Mouse (Mus musculus) fibroblast of lung, adult 2 months (primary cell): ENCODE measurements around the gene Efemp2.

ENCODE experiments used
- DNase-seq: peaks from one replicate; pipeline ENCODE4 v3.0.0-alpha.2; 2011; ENCODE audit warnings: low read depth

Gene Efemp2

DNA sequence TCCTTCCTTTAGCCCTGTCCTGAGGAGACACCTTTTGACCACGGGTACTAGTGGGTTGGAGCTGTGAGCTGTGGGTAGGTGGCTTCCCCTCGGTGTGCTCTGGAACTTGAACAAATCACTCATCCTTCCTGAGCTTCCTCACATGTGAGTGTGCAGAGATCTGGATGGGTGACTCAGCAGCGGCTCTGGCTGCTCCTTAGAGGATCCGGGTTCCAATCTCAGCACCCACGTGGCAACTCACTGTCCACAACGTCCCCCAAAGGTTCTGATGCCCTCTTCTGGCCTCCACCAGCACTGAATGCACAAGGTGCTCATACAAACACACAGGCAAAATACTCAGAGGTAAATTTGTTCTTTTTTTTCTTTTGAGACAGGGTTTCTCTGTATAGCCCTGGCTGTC lies 22.0 kb upstream of the Efemp2 start:
- DNase-seq, result no peak

DNA sequence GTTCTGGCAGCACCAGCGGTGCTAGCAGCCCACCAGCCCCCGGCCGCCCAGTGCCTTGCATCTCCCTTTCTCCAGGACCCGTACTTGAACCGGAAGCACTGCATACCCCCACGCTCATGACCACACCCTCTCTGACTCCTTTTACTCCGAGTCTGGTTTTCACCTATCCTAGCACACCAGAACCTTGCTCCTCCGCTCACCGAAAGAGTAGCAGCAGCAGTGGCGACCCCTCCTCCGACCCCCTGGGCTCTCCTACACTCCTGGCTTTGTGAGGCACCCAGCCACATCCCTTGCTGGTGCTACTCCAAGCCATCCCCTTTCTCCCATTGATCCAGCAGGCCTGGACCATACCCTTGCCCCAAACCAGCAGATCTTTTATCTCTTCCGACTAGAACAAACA lies 18.7 kb upstream of the Efemp2 start:
- no peak for DNase-seq

DNA sequence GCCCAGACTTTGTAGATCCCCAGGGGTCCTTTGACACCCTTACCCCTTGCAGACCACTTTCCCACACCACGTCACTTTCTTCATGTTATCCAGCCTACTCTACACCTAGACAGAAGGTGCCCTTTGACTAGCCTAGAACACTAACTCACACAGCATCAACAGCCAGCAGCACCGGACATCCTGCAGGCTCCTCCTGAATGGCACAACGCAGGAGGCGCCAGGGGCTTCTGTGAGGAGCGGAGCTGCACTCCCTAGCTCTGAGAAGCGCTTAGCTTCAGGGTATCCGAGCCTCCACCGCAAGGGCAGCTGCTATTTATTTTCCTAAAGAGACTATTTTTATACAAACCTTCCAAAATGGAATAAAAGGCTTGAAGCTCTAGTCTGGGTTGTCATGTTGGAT lies 18.2 kb upstream of the Efemp2 start:
- DNase-seq, result no peak

DNA sequence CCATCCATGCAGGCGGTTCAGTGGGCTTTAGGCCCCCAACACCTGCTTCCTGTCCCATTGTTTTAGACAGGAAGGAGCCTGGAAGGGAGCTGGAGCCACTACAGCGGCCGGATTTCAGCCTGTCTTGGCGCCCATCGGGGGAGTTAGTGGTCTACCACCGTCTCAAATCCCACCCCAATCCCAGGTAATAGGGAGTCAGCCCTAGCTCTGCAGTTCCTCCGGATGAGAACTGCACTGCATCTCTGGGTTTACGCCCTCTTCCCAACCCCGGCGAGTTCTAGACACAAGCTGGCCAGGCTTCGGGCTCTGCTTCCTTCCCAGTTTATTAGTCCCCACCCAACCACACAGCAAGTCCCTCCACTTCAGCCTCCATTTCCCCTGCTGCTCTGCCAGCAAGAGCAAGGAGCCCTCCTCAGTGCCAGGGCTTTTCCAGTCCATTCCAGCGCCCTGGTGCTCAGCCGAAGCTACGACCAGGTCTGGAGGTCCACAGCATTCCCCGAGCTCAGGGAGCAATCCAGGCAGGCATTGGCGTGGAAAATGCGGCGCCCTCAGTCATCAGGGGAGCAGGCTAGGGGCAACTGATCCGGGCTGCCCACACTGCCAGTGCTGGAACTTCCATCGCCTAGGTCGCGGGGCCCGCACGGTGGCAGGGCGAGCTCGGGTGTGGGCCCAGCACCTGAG lies 17.4 kb upstream of the Efemp2 start:
- no peak for DNase-seq

DNA sequence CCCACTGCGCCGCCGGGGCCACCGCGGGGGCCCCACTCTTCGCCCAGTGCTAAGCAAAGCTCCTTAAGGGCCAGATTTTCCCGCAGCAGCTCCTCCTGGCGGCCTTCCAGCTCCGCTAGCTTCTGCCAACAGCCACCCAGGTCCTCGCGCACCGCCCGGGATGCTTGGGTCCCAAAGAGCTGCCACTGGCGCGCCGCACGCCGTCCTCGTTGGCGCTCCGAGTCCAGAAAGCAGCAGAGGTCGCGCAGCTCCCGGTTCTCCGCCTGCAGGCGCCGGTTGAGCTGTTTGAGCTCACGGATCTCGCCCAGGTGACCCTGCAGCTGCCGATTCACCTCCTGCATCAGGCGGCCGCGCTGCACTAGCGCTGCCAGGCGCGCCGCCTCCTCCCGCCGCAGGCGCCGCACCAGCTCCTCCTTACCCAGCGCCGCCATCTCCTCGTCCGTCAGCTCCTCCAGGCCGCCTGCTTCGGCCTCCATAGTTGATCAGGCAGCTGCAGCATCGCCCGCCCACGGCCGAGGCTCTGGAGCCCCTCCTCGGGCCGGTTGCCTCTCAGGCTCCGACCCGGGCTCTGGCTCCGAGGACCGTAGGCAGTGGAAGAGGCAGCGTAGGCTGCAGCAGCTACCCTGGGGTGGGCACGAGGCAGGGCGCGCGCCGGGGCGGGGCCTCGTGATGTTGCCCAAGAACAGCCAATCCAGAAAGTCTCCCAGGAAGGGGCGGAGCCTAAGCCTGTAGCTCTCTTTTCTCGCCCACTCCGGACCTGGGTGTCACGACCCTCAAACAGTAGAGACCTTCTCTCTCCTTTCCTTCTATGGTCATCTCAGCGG lies 16.6 kb upstream of the Efemp2 start:
- peak; percentile 70 for DNase-seq

DNA sequence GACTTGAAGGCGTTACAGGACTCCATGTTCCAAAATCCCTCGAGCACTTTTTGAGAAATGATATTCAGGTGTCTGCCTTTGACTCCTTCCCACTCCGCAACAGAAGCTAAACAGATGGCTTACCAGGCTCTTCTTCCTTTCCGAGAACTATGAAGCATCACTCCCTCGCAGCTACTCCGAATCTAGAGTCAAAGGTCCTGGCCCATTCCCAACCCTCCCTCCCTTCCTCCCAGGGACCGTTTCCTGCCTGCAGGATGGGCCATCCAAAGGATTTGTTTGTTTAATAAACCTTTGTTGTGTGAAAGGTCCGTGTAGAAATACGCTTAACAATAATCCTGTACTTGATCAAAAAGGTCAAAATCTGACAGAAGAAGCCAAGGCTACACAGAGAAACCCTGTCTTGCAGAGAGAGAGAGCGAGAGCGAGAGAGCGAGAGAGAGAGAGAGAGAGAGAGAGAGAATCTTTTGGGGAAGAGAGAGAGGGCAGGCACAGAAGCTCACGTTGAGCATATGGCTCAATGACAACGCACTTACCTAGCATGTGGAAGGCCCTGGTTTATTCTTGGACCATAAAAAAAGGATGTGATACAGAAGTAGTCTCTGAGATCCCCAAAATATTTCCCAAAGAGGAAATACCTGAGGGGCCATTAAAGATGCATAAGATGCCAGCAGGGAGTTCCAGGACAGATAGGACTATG lies 15.9 kb upstream of the Efemp2 start, which contains the start of gene Ccdc85b:
Gene Ccdc85b (minus strand): TSS at position 149 of the 697 bp plus-strand sequence.
- no peak for DNase-seq

DNA sequence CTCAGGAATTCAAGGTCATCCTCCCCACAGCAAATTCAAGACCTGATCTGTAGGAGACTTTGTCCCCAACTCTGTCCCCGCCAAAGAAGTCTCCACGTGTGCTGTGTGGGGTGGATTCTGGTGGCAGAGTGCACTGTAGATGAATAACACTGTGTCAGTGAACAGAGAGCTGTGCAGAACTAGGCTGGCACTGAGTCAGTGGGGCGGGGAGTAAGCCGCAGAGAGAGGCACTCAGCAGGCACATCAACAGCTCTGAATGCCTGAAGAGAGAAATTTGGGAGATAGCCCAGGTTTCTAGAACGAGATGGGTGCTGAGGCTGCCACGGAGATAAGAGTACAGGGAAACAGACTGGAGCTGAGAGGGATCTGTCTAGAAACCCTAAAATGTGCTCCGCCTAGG lies 14.7 kb upstream of the Efemp2 start:
- no peak for DNase-seq

DNA sequence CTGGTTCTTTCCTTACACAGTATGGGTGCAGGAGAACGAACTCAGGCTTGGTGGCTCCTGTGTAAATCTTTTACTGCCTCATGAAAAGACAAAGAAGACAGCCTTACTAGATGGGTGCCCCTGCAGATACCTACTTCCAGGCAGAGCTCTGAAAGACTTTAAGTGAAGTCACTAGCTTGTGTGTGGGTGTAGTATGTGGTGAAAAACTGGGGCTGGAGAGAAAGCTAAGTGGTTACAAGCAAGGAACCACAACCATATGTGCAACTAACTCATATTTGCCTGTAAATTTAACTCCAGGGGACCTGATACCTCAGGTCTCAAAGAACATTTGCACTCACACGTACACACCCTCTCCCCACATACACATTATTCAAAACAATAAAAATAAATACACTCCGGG lies 13.9 kb upstream of the Efemp2 start:
- DNase-seq, result no peak

DNA sequence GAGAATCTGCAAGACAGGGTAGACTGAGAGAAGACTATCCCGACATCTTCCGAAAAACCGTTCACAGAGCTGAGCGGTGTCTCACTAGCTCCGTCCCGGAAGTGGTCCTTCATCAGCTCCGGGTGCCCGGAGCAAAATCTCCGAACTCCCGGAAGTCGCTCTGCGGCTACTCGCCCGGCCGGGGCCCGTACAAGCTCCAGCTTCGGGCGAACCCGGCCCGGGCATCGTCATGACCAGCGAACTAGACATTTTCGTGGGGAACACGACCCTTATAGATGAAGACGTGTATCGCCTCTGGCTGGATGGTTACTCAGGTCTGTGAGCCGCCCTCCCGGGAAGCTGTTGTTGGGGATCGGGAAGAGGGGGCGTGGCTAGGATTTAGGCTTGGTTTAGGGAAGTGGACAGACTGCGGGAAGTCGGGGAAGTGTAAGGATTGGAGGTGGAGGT lies 13.3 kb upstream of the Efemp2 start, which contains the start of gene Fibp:
Gene Fibp (plus strand): TSS at position 151 of the 447 bp plus-strand sequence.
- peak; percentile 70 for DNase-seq

DNA sequence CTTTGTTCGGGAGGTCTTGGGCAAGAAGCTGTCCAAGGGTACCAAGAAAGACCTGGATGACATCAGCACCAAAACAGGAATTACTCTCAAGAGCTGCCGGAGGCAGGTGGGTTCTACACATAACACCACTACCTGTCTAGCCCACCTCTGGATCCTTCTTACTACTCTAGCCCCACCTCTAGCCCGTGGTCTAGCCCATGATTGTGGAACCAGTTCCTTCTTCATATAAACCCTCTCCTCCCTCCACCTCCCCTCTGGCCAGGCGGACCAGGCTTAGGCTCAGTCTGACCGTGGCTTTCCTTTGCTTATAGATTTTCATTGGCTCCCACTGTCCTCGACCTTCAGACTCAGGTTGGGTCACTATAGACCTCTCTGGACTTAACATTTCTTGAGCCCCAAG lies 12.3 kb upstream of the Efemp2 start:
- no peak for DNase-seq

DNA sequence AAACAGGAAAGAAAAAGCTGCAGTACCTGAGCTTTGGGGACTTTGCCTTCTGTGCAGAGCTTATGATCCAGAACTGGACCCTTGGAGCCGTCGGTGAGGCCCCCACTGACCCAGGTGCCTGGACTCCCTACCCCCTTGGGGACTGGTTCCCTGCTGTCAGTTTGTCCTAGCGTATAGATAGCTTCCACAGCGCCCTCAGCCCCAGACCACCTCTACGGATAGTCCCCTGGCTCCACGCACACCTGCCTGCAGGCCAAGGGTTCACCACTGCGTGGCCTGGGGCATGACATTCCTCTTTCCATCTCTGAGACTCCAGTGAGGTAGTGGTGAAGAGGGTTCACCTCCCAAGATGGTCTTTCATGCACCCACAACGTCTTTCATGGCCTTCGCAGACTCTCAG lies 10.5 kb upstream of the Efemp2 start:
- no peak for DNase-seq

DNA sequence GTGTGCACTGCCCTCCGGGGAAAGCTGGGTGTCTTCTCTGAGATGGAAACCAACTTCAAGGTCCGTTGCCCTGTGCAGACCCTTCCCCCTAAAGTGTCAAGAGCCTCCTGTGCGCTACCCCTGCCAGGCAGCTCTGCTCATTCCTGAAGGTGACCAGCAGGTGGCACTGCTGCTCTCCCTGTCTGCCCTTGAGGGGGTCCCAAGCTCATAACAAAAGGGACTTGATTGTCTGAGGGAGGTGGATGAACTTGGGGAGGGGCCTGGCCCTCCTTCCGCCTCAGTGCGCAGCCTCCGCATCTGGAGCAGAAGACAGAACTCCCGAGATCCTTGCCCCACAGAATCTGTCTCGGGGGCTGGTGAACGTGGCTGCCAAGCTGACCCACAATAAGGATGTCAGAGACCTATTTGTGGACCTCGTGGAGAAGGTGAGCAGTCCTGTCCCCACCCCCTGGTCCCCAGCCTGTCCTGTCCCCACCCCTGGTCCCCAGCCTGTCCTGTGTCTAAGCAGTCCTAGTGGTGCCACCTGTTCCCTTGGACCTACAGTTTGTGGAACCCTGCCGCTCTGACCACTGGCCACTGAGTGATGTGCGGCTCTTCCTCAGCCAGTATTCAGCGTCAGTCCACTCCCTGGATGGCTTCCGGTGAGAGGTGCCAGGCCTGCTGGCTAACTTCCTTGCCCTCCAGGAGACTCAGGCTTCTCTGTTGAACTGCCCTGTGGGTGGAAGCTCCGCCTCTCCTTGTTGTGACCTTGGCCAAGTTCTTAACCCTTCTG lies 9.8 kb upstream of the Efemp2 start:
- DNase-seq, result no peak

DNA sequence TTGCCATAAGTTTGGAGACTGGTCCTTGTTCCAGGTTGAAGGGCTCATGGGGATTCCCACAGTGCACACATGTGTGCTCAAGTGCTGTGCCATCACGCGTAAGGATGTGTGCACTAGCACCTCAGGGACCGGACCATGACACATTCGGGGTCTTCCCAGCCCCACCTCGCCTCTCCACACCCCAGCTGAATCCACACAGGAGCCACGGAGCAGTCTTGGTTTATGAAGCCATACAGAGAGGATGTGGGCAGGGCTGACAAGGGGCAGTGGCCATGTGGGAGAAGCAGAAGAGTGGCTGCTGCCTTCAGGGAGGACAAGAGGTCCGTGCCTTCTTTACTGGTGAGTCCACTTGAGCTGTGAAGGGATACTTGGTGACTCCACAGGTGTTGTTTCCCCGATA lies 8.7 kb upstream of the Efemp2 start:
- DNase-seq, result no peak

DNA sequence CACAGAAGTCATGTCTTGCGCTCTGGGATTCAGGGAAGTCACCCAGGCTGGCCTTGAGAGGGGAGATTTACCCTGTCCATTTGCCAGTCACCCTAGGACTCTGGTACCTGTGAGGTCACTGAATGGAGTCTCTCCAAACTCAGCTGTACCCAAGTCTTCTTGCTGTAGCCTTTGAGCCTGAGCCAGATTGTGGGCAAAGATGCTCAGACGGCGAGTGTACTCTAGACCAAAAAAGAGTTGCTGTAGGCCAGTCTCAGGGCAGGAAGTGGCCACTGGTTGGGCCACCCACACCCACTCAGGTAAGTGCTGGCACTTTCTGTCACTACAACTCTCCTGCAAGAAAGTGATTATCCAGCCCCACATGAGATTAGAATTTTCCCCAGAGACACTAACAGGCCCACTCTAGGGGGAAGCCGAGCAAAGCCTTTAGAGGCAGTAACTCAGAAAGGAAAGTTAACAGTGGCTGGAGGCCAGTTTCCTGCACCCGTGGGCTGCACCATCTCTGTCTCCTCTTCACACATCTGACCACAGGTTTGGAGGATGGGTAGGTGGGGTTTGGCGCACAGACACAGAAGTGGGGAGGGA lies 6.7 kb upstream of the Efemp2 start:
- no peak for DNase-seq

DNA sequence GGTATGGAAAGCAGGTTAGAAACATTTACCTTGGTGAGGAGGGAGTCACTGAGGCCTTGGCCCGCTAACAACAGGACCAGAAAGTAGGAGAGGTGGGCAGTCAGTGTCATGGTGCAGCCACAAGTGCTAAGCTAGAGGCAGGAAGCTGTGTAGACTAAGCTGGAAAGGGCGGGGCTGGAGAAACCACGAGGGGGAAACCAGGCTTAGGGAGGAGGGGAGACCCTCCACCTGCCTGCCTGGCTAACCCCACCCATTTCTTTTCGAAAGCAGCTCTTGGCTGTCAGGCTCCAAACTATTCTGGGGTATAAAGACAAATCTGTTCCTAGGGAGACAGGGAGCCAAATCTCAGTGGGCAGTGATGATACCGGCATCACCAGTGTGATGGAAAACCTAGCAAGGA lies 5.4 kb upstream of the Efemp2 start, which contains the start of gene Ctsw:
Gene Ctsw (minus strand): TSS at position 134 of the 400 bp plus-strand sequence.
- DNase-seq, result no peak

DNA sequence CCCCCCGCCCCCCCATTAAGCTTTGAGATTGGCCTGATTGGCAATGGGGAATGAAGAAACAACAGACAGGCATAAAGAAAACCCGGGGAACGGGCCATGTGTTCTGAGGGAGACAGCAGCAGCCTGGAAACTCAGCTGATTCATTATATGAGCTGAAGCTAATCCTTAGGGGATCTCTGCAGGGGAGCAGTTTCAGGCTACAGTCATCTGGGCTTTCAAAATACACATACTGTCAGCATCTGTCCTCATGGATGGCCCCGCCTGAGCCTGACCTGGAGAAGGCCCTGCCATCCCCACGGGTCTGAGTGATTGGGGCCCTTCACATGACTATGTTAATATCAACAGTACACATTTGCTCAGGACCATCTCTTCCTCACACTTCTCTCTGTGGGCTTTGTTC lies 1.9 kb upstream of the Efemp2 start:
- no peak for DNase-seq

DNA sequence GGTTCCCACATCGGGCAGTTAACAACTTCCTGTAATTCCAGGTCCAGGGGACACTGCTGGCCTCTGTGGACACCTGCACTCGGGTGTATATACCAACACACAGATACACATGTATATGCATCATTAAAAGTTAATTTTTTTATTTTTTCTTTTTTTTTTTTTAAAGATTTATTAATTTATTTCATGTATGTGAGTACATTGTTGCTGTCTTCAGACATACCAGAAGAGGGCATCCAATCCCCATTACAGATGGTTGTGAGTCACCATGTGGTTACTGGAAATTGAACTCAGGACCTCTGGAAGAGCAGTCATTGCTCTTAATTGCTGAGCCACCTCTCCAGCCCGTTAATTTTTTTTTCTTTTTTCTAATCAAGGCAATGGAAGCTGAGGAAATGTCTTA lies 897 bp upstream of the Efemp2 start:
- no peak for DNase-seq

DNA sequence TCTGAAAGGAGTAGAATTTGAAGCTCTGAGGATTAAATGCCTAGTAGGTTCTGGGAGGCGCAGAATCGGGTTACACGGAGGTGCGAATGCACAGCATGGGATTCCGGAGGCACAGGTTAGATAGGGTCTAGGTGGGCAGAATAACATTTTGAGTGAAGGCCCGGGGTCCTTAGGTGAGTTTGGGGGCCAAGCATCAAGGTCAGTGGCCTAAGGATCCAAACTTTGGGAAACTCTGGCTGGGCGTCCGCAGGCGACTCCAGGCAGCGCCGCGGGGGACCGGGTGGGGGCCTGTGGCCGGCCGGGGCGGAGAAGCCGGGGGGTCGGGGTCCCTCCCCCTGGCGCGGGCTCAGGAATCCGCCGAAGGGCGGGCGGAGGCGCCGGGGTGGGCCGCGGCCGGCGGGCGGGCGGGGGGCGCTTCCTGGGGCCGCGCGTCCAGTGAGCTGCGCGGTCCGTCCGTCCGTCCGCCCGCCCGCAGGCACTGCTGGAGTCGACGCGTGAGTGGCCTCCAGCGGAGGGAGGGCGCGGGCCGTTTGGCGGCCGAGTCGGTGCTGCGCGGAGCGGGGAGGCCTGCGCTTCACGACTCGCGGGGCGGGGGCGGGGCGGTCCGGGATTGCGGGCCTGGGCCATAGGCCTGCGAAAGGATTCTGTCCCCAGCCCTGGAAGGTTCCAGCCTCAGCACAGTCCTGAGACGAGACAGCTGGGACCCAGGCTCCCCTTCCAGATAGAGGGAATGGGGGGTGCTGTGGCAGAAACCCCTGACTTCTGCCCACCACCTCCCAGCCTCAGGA lies 721 bp downstream of the Efemp2 start:
- DNase-seq, result no peak

DNA sequence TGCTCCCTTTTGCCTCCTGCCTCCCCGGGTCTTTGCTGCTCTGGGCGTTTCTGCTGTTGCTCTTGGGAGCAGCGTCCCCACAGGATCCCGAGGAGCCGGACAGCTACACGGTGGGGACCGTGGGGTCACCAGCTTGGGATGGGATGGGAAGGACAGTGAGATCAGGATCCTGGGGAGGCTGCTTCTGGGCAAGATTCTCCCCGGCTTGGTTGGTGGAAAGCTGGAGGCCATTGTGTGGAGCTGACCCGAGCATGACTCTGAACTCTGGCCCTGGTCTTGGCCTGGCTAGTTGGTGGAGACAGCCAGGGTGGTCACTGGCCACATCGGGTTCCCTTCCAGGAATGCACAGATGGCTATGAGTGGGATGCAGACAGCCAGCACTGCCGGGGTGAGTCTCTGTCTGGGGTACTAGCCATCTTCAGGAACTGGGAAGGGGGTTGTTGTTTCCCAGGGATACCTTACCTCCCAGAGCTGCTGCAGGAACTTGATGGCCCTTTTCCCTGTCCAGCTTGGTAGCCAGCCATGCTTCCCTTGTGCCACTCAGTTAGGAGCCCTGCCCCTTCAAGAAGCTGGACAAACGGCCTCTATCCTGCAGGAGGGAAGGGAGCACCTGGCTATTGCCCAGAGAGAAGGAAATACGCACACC lies 1.4 kb downstream of the Efemp2 start:
- DNase-seq, result no peak

DNA sequence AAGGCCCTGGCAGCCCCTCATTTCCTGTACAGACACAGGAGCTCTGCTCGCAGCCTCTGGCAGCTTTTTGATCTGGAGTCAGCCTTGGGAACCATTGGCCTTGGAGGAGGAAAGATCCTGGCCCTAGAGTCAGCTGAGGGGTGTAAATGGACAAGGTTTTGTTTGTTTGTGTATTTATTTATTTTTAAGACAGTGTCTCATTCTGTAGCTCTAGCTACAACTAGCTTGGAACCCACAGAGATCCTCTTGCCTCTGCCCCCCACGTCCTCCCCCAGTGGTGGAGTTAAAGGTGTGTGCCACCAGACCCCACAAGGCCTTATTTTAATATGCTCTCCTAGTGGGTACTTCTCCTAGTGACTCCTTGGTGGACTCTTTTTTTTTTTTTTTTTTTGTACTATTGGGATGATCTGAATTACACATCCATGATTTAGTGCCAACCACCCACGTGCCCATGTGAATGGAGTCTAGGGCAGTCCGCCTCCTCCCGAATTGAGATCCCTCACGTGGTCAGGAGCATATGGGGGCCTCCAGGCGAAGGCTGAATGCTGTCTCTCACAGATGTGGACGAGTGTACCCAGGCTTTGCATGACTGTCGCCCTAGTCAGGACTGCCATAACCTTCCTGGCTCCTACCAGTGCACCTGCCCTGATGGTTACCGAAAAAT lies 3.4 kb downstream of the Efemp2 start:
- DNase-seq, result no peak
